Mouse (Mus musculus): ENCODE results near the gene Prss46.

- no peak for TF ChIP-seq CTCF (IDR thresholded peaks at IDR 0.05; ENCODE audit: extremely low read depth, insufficient read length, insufficient replicate concordance, low read depth, low read length)
- no peak for TF ChIP-seq POLR2A (IDR thresholded peaks at IDR 0.05; ENCODE audit: low read depth, low read length)
These were observed 34.3 kb upstream of the Prss46 start for GRCm38 (mm10) chr9:110810051-110810450.
